Mouse (Mus musculus): ENCODE data around the gene Pfdn5. TPM values are rescaled to one million over a fixed set of nuclear protein-coding genes. Genes with fewer than 3 reads are reported as not detected.

The Pfdn5 gene
- total and polyA plus RNA-seq, 3 experiments = 265 to 356 (median 296) TPM

DNA sequence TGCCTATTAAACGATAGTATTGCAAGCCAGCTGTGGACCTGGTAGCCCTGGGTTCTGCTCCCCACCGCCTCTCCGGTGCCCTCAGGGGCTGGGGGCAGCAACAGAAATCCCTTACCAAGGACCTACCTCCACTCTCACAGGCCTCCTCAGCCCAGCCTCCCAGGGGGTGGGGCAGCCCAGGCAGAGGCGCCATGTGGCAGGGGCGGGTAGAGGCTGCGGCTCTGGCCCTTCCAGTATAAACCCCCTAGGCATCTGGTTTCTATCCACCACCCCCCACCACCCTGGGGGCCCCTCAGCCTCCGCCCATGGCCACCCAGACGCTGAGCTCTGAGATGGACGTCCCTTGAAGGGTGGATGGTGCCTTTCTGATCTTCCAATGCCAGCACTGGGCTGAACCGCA lies 44.8 kb downstream of the Pfdn5 start:
- dilution Hi-C loops (cut with MboI; ENCODE audit: extremely low pct_ligation_motif_present, extremely low pct_unique_long_range_greater_than_20kb, low sequenced_read_pairs) (no loop called here), in situ Hi-C loops (cut with MboI; ENCODE audit: low pct_ligation_motif_present, low pct_unique_long_range_greater_than_20kb, low sequenced_read_pairs) (no loop called here)
- Histone ChIP-seq H3K27me3 (replicated peaks) (peaks cover 64% of the 10 kb centered on the region), H3K4me3 (replicated peaks in 1 of 3; ENCODE audit: low read depth in 2 of 3, low read length in 2 of 3, poor library complexity in 1 of 3) (no peak overlapping the region), H3K4me2 (ENCODE audit: insufficient read depth, low read depth, poor library complexity, severe bottlenecking) (no peak overlapping the region), H3K9me3 (replicated peaks; ENCODE audit: low read length) (no peaks in the 10 kb centered on the region), H3K4me1 (ENCODE audit: control insufficient read depth in 1 of 2, insufficient read depth in 2 of 2) (peaks cover 5 to 6% of the 10 kb centered on the region in 2 experiments; a peak in 3 of 4 replicates), H3K27ac (ENCODE audit: insufficient read depth, low read depth) (no peak overlapping the region), H3K36me3 (replicated peaks in 1 of 2; ENCODE audit: control insufficient read depth in 1 of 2, insufficient read depth in 1 of 2, low read length in 1 of 2) (no peaks in the 10 kb centered on the region), H3K79me2 (replicated peaks; ENCODE audit: control insufficient read depth, extremely low read depth, insufficient read depth, poor library complexity, severe bottlenecking) (no peaks in the 10 kb centered on the region), H3K9ac (ENCODE audit: insufficient read depth, low read depth) (no peak overlapping the region)
- DNase-seq (ENCODE audit: extremely low read depth) = no peak
- TF ChIP-seq ZC3H11A (IDR thresholded peaks at IDR 0.05; ENCODE audit: low read depth, low read length) (no peak), SIN3A (IDR thresholded peaks at IDR 0.05; ENCODE audit: low read length) (no peak), GABPA (IDR thresholded peaks at IDR 0.05; ENCODE audit: insufficient replicate concordance, low read depth, low read length) (no peak), MAZ (IDR thresholded peaks at IDR 0.05; ENCODE audit: low read depth, low read length) (no peak), RAD21 (IDR thresholded peaks at IDR 0.05; ENCODE audit: low read depth, low read length) (no peak), MYC (IDR thresholded peaks at IDR 0.05; ENCODE audit: low read depth, low read length) (no peak), MXI1 (IDR thresholded peaks at IDR 0.05; ENCODE audit: low read depth, low read length) (no peak), POLR2A (IDR thresholded peaks at IDR 0.05; ENCODE audit: low read depth, low read length) (no peak), CHD1 (IDR thresholded peaks at IDR 0.05; ENCODE audit: low read depth, low read length) (no peak), USF2 (conservative IDR thresholded peaks at IDR 0.05; ENCODE audit: low read depth, low read length) (no peak), UBTF (IDR thresholded peaks at IDR 0.05; ENCODE audit: low read depth, low read length) (no peak), ZMIZ1 (IDR thresholded peaks at IDR 0.05; ENCODE audit: low read depth, low read length) (no peak), CTCF (conservative IDR thresholded peaks at IDR 0.05 in 1 of 2, IDR thresholded peaks at IDR 0.05 in 1 of 2; ENCODE audit: low read depth in 2 of 2, low read length in 2 of 2) (no peak)

DNA sequence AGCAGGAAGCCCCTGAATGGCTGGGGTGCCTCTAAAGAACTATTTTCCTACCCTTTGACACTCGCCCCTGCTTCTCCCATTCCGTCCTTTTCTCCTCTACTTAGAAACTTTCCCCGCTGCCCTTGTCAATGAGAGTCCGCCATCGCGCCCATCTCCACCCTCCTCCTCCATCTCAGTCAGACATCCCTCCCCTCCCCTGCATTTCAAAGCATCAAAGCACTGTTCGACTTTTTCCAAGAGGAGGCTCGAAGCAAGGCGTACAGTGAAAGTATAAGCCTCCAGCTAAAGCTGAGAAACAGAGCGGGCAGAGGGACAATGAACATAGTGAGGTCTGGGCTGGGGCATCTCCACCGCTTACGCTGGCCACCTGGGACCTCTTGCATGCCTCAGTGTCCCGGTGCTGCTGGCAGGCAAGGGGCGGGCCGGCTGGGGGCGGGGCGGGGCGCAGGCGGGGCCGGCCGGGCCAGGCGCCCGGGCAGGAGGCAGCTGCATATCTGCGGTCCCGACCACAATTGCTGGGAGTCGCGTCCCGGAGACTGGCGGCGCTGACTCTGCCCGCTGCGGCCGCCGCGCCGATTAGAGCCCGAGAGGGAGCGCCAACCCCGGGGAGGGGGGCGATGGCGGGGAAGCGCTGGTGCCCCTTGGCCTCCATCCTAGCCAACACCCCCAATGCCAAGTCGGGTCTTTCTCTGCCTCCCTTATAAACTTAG lies 50.7 kb downstream of the Pfdn5 start:
- peak; percentile 53 for DNase-seq (ENCODE audit: extremely low read depth)
- no peaks in the 10 kb centered on the region for H3K9me3 ChIP-seq (replicated peaks; ENCODE audit: low read length)
- dilution Hi-C loops (cut with MboI; ENCODE audit: extremely low pct_ligation_motif_present, extremely low pct_unique_long_range_greater_than_20kb, low sequenced_read_pairs) (no loop called here), in situ Hi-C loops (cut with MboI; ENCODE audit: low pct_ligation_motif_present, low pct_unique_long_range_greater_than_20kb, low sequenced_read_pairs) (no loop called here)
- H3K36me3 ChIP-seq (replicated peaks in 1 of 2; ENCODE audit: control insufficient read depth in 1 of 2, insufficient read depth in 1 of 2, low read length in 1 of 2) = no peaks in the 10 kb centered on the region
- H3K4me2 ChIP-seq (ENCODE audit: insufficient read depth, low read depth, poor library complexity, severe bottlenecking) = peak overlapping the region; percentile 80
- H3K9ac ChIP-seq (ENCODE audit: insufficient read depth, low read depth) = peak overlapping the region; percentile 53
- H3K79me2 ChIP-seq (replicated peaks; ENCODE audit: control insufficient read depth, extremely low read depth, insufficient read depth, poor library complexity, severe bottlenecking) = no peaks in the 10 kb centered on the region
- TF ChIP-seq POLR2A (IDR thresholded peaks at IDR 0.05; ENCODE audit: low read depth, low read length) (peak; percentile 45; the same call in 1 of the 2 replicates), MAX (IDR thresholded peaks at IDR 0.05; ENCODE audit: low read length) (no peak)
- peaks cover 0 to 17% of the 10 kb centered on the region in 2 experiments; a peak in 3 of 4 replicates for H3K4me1 ChIP-seq (ENCODE audit: control insufficient read depth in 1 of 2, insufficient read depth in 2 of 2)
- peak overlapping the region; percentile 53 to 70 (median 59) for H3K4me3 ChIP-seq (replicated peaks in 1 of 3; ENCODE audit: low read depth in 2 of 3, low read length in 2 of 3, poor library complexity in 1 of 3)
- H3K27me3 ChIP-seq (replicated peaks) = peaks cover 45% of the 10 kb centered on the region
- no peak overlapping the region for H3K27ac ChIP-seq (ENCODE audit: insufficient read depth, low read depth)
